Mouse (Mus musculus) neural tube, embryonic 14.5 days (tissue): ENCODE measurements around the gene 4921524J17Rik. TPM values are rescaled to one million over a fixed set of nuclear protein-coding genes. Genes with fewer than 3 reads are reported as not detected.

Experiments used
- ATAC-seq: fragments of 200-750 bp; cut with Nextera tagmentation; 2 replicates; pipeline ENCODE4 v1.8.0; 2017; ENCODE audit warnings: low read depth, mild to moderate bottlenecking, moderate TSS enrichment, moderate library complexity
- H3K27ac ChIP-seq: fragments of 300-500 bp; sonication (generic); 2 replicates; pipeline ENCODE4 v1.5.1; 2014; ENCODE audit warnings: low read depth, mild to moderate bottlenecking, control low read depth, low read length, moderate library complexity, mixed read lengths
- H3K27me3 ChIP-seq: fragments of 300-500 bp; sonication (generic); 2 replicates; pipeline ENCODE4 v1.6.1; 2014; ENCODE audit warnings: low read length; ENCODE audit not compliant: control insufficient read depth, insufficient read depth
- H3K36me3 ChIP-seq: fragments of 300-500 bp; sonication (generic); 2 replicates; pipeline ENCODE4 v1.6.1; 2014; ENCODE audit warnings: low read length, mixed read lengths; ENCODE audit not compliant: control insufficient read depth, insufficient read depth
- H3K4me1 ChIP-seq: fragments of 300-500 bp; sonication (generic); 2 replicates; pipeline ENCODE4 v1.6.1; 2014; ENCODE audit warnings: low read length; ENCODE audit not compliant: control insufficient read depth, insufficient read depth
- H3K4me2 ChIP-seq: fragments of 300-500 bp; sonication (generic); 2 replicates; pipeline ENCODE4 v1.6.1; 2014; ENCODE audit warnings: mild to moderate bottlenecking, low read depth, low read length, control low read depth
- H3K4me3 ChIP-seq: fragments of 300-500 bp; sonication (generic); 2 replicates; pipeline ENCODE4 v1.5.1; 2014; ENCODE audit warnings: low read depth, low read length, control low read depth, mixed read lengths
- H3K9ac ChIP-seq: fragments of 300-500 bp; sonication (generic); replicated peaks from 2 replicates; pipeline ENCODE4 v1.6.1; 2014; ENCODE audit warnings: low read depth, mild to moderate bottlenecking, control low read depth, low read length, mixed read lengths
- H3K9me3 ChIP-seq: fragments of 300-500 bp; sonication (generic); 2 replicates; pipeline ENCODE4 v1.6.1; 2016; ENCODE audit warnings: low read length; ENCODE audit not compliant: control insufficient read depth
- WGBS: fragments of 180-500 bp; shearing (Covaris S2); extraction: QIAGEN DNeasy Blood & Tissue Kit; methylation state at CpG from one replicate; pipeline ENCODE4 v1.1.7; 2014; 5-methylcytosine and 5-hydroxymethylcytosine counted together
- polyA plus RNA-seq: library from polyadenylated mRNA; unstranded; fragments of >200 nt; fragmentation: Nextera tagmentation; extraction: Ambion mirVana; gene quantifications from 2 replicates; pipeline ENCODE4 v1.2.1, GENCODE M21; 2014

The 4921524J17Rik gene
- polyA plus RNA-seq, 1 experiment from 2014 or later = 35.9 TPM

DNA sequence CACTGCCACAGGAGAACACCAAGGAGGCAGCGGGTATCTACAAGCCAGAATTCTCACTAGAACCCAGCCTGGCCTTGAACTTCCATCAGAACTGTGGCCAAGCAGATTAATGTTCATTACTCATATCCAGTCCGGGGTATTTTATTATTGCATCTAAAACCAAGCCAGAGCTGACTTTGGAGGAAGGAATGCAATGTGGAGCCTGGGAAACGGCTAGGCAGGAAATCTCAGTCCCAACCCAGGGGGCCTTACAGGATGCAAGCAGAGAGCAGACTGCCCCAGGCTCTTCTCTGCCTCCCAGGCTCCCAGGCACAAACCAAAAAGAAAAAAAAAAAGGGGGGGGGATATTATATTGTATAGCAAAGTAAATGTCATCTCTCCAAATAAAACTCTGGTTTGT lies 1.8 kb downstream of the 4921524J17Rik start:
- H3K27ac ChIP-seq = no peak overlapping the region
- ATAC-seq = no peak
- peak overlapping the region; percentile 1; the same call in 1 of the 2 replicates for H3K4me3 ChIP-seq
- no peaks in the 10 kb centered on the region for H3K27me3 ChIP-seq
- H3K9me3 ChIP-seq = no peaks in the 10 kb centered on the region
- WGBS = 28% methylated on average over 3 of the region's 3 CpGs
- peak overlapping the region; percentile 50 for H3K4me2 ChIP-seq
- H3K36me3 ChIP-seq = no peaks in the 10 kb centered on the region
- H3K4me1 ChIP-seq = peaks cover 21% of the 10 kb centered on the region
- H3K9ac ChIP-seq = no peak overlapping the region

DNA sequence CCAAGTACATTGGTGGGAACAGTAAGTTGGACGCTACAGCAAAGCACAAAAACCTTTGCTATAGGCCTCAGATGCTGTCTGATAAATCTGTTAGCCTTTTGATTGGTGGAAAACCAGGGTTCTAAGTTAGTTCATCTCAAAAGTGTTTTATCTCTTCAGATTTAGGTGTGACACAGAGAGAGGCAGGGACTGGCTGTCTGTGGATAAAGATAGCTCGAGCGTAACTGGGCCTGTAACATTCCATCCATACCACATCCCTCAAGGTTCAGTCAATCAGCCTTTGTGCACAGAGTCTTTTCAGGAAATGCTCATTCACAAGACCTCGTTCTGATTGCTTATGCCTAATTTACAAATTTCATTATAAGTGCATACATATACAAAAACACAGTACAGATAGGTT lies 3.4 kb downstream of the 4921524J17Rik start:
- Histone ChIP-seq H3K4me3 (no peak overlapping the region), H3K4me2 (peak overlapping the region; percentile 14; the same call in 1 of the 2 replicates), H3K9me3 (no peaks in the 10 kb centered on the region), H3K9ac (no peak overlapping the region), H3K36me3 (no peaks in the 10 kb centered on the region), H3K4me1 (peaks cover 21% of the 10 kb centered on the region), H3K27me3 (no peaks in the 10 kb centered on the region), H3K27ac (no peak overlapping the region)
- no peak for ATAC-seq
- 17% methylated on average over 4 of the region's 4 CpGs for WGBS

DNA sequence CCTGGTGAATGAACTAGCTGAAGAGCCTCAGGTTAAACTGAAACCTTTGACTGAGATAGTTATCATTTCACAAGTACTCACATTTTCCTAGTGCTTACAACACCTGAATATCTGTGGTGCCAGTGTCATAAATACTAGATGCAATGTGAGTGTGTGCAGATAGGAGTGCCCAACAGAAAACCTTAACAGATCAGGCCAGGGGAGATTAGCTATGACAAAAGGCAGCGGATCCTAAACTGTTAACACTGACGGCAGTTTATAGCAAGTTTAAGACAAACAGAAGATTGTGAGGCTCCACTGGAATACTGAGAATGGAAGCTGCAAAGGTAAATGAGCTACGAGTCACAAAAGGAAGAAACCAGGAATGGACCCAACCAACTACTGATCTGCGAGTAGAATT lies 5.6 kb downstream of the 4921524J17Rik start:
- 78% methylated on average over 4 of the region's 4 CpGs for WGBS
- Histone ChIP-seq H3K9me3 (no peaks in the 10 kb centered on the region), H3K4me2 (no peak overlapping the region), H3K4me1 (peaks cover 23% of the 10 kb centered on the region), H3K27ac (no peak overlapping the region), H3K9ac (no peak overlapping the region), H3K4me3 (no peak overlapping the region), H3K27me3 (no peaks in the 10 kb centered on the region), H3K36me3 (no peaks in the 10 kb centered on the region)
- ATAC-seq = no peak

DNA sequence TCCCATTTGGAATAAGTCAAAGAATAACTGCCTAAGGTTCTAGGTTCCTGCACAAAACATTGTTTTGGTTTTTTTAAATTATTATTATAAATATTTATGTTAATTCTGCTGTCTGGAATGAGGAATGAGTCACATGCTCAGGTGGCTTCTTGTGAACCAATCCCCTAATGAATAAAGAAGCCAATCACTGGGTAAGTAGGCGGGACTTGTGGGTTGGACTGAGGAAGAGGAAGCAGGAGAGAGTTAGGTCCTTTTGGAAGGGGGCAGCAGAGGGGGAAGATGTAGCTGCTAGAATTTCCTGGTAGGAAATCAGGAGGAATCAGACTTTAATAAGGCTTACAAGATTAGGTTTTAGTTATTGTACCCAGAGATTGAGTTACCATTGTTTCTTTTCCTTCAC lies 11.3 kb downstream of the 4921524J17Rik start:
- Histone ChIP-seq H3K9ac (no peak overlapping the region), H3K4me2 (no peak overlapping the region), H3K9me3 (no peaks in the 10 kb centered on the region), H3K36me3 (no peaks in the 10 kb centered on the region), H3K27me3 (no peaks in the 10 kb centered on the region), H3K4me3 (no peak overlapping the region), H3K27ac (no peak overlapping the region), H3K4me1 (0 out of 2 replicates have a peak, but pooled peaks cover 2% of the 10 kb centered on the region)
- WGBS = 89% methylated on average over 1 of the region's 1 CpGs
- no peak for ATAC-seq

DNA sequence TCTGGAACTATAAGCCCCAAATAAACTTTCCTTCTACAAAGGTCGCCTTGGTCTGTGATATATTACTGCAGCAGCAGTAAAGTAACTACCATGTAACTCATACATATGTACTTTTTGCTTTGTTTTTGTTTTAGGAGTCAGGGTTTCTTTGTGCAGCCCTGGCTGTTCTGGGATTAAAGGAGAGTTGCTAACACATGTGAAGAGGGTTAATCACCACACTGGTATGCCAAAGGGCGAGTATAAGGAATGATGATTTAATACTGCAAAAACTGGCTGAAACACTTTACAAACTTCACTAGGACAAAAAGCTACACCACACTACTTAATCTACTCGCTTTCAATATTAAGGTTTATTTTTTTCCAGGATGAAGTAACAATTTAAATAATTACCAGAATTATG lies 24.1 kb downstream of the 4921524J17Rik start:
- H3K4me3 ChIP-seq = no peak overlapping the region
- H3K9me3 ChIP-seq = no peaks in the 10 kb centered on the region
- no peaks in the 10 kb centered on the region for H3K27me3 ChIP-seq
- H3K4me1 ChIP-seq = no peaks in the 10 kb centered on the region
- 76% methylated on average over 3 of the region's 3 CpGs for WGBS
- H3K27ac ChIP-seq = no peak overlapping the region
- H3K9ac ChIP-seq = no peak overlapping the region
- H3K4me2 ChIP-seq = no peak overlapping the region
- H3K36me3 ChIP-seq = no peaks in the 10 kb centered on the region
- no peak for ATAC-seq

DNA sequence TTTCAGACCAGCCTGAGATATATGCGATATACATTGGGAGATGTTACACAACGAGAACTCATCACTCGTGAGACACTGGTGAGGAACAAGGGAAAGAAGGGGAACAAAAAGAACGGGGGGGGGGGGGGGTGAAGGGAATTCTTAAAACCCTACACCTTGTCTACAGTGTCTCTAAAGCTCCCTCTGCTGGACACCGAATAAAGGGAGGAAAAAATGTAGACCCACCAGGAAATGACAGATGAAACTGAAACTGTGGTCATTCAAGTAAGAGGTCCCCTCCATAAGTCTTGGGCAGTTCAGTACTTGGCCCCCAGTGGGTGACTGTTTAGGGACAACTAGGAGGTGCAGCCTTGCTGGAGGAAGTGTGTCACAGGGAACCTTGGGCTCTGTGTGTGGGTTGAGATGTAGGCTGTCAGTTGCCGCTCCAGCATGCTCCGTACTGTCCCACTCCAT lies 24.6 kb downstream of the 4921524J17Rik start:
- ATAC-seq = no peak
- Histone ChIP-seq H3K4me1 (no peaks in the 10 kb centered on the region), H3K9me3 (no peaks in the 10 kb centered on the region), H3K27ac (no peak overlapping the region), H3K4me3 (no peak overlapping the region), H3K9ac (no peak overlapping the region), H3K36me3 (no peaks in the 10 kb centered on the region), H3K27me3 (no peaks in the 10 kb centered on the region), H3K4me2 (no peak overlapping the region)
- 79% methylated on average over 7 of the region's 7 CpGs for WGBS

DNA sequence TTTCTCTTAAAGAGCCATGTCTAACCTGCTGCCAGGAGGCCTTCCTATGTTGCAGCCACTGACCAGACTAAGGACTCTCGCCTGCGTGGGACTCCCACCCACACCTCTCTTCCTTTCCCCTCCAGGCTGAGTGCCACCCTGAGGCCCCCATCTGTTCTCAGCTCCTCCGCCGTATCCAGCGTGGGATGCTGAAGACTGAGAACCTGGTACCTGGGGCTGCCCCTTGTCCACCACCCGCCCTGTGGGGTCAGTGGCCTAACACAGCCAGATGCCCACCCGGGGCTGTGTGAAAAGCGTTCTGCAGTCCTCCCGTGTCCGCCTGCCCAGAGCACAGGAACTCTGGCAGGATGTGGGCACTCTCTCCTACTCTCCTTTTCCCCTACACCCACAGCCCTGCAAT lies 26.7 kb downstream of the 4921524J17Rik start:
- Histone ChIP-seq H3K36me3 (no peaks in the 10 kb centered on the region), H3K9me3 (no peaks in the 10 kb centered on the region), H3K27me3 (no peaks in the 10 kb centered on the region), H3K4me2 (no peak overlapping the region), H3K4me1 (no peaks in the 10 kb centered on the region), H3K4me3 (no peak overlapping the region), H3K9ac (no peak overlapping the region), H3K27ac (no peak overlapping the region)
- no peak for ATAC-seq
- 53% methylated on average over 10 of the region's 10 CpGs for WGBS

DNA sequence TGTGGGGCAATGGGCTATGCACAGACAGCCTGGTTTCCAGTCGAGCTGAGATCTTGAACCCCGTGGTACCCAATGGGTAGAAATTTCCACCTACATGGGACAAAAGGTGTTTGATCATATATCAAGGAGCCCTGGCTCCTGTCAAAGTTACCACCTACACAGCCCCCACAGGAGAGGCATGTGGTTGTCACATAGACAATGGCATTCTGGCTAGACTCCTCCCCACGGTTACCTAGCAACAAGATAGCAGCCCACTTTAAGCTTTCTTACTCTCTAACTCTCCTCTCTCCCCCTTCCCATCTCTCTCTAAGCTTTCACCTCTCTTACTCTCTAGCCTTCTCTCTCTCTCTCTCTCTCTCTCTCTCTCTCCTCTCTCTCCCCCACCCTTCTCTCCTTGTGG lies 27.2 kb downstream of the 4921524J17Rik start:
- ATAC-seq = no peak
- Histone ChIP-seq H3K4me3 (no peak overlapping the region), H3K27ac (no peak overlapping the region), H3K9ac (no peak overlapping the region), H3K36me3 (no peaks in the 10 kb centered on the region), H3K4me2 (no peak overlapping the region), H3K27me3 (no peaks in the 10 kb centered on the region), H3K9me3 (no peaks in the 10 kb centered on the region), H3K4me1 (no peaks in the 10 kb centered on the region)
- WGBS = 32% methylated on average over 3 of the region's 3 CpGs

DNA sequence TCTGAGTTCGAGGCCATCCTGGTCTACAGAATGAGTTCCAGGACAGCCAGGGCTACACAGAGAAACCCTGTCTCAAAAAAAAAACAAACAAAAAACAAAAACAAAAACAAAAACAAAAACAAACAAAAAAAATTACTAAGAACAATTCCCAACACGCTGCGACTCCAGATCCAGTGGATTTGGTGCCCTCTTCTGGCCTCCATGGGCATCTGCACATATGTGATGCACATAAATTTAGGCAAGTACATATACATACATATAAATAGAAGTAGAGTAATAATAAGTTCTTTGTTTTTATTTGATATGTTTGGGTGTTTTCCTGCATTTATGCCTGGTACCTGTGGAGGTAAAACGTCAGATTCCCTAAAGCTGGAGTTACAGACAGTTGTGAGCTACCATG lies 34.1 kb downstream of the 4921524J17Rik start:
- no peak overlapping the region for H3K4me3 ChIP-seq
- H3K9ac ChIP-seq = no peak overlapping the region
- 92% methylated on average over 4 of the region's 4 CpGs for WGBS
- H3K36me3 ChIP-seq = no peaks in the 10 kb centered on the region
- no peaks in the 10 kb centered on the region for H3K27me3 ChIP-seq
- H3K9me3 ChIP-seq = no peaks in the 10 kb centered on the region
- no peaks in the 10 kb centered on the region for H3K4me1 ChIP-seq
- H3K27ac ChIP-seq = no peak overlapping the region
- H3K4me2 ChIP-seq = no peak overlapping the region
- ATAC-seq = no peak

DNA sequence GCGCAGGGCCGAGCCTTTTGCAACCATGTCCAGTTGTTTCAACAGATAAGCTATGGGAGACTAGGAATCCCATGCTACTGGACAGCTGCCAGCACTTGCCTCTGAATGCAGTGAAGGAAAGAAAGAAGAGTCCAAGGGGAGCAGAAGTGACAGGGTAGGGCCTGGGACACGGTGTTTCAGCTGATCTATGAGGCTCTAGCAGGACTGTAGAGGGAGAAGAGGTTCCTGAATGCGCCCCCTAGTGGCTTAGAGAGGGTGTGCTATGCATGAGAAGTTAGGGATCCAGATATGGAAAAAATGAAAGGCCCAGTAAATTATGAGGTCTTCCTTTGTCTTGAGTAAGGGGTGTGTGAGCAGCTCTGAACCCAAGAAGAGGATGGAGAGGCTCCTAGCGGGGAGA lies 35.1 kb downstream of the 4921524J17Rik start:
- H3K27ac ChIP-seq = no peak overlapping the region
- no peaks in the 10 kb centered on the region for H3K36me3 ChIP-seq
- H3K4me3 ChIP-seq = no peak overlapping the region
- WGBS = 55% methylated on average over 5 of the region's 5 CpGs
- no peak for ATAC-seq
- H3K4me2 ChIP-seq = no peak overlapping the region
- no peaks in the 10 kb centered on the region for H3K4me1 ChIP-seq
- no peaks in the 10 kb centered on the region for H3K9me3 ChIP-seq
- no peaks in the 10 kb centered on the region for H3K27me3 ChIP-seq
- no peak overlapping the region for H3K9ac ChIP-seq
